Mouse (Mus musculus) natural killer cell, adult 2 months (primary cell): ENCODE data around the gene Tnr.

Experiments
- DNase-seq, 2 experiments: peaks; one replicate each; pipeline ENCODE4 v3.0.0; 2022; ENCODE audit warnings: low spot score in 2 of 2

Tnr gene

DNA sequence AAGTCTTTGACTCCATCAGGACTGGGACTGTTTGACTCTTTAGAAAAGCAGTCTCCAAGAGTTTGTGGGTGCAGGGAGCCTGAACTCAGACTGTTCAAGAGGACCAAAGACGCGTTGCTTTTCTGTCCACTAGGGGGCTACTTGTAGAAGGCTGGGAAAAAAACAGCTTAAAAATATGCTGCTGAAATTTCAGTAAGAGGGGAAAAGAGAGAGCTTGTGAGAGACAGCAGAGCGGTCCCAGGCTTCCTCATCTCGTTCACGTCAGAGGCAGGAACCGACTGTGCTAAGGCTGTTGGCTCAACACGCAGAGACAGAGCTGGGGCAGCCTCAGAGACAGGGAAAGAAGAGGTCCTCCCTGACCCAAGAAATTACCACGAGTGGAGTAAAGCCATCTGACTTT, at the start of gene Tnr:
Tnr (plus strand) TSS at position 192 of the 400 bp plus-strand sequence.
- no peak for DNase-seq

DNA sequence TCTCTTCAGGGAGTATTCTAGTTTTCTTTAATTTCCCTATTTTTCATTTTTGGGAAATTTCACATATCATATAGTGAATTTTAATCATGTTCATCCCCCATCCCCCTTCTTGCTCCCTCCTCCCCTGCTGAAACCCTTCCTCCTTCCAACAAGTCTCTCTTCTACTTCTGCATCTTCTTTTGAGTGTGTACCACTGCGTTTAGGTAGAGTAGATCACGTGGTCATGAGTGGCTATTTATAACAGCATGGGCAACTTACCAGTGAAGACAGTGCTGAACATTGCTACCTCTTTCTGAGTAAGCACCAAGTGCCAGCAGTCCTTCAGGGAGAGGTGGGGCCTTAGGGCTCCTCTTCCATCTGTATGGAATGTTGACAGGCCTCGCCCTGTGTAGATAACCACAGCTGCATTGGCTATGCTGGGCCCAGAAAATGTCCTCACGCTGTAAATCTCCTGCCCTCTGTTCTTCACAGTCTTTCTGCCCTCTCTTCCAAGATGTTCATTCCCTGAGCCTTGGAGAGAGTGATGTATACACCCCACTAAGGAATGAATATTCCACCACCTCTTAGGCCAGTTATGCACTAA, 33.6 kb upstream of the Tnr start:
- DNase-seq: no peak

DNA sequence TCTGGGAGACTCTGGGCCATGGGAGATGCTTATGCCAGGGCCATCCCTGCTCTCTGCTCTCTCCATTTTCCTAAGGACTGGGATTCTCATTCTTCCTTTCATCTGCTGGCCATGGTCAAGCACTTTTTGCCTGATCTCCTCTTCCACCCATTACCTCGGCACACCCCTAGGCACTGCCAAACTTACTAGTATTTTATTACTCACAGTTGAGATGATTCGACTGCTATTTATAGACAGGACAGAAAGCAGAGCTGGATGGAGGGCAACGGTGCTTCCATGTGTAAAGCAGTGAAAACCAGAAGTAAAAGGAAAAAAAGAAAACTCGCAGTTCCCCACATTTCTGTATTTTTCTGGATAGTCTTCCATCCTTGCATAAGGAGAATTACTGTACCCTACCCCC, 31.0 kb upstream of the Tnr start:
- DNase-seq: no peak

DNA sequence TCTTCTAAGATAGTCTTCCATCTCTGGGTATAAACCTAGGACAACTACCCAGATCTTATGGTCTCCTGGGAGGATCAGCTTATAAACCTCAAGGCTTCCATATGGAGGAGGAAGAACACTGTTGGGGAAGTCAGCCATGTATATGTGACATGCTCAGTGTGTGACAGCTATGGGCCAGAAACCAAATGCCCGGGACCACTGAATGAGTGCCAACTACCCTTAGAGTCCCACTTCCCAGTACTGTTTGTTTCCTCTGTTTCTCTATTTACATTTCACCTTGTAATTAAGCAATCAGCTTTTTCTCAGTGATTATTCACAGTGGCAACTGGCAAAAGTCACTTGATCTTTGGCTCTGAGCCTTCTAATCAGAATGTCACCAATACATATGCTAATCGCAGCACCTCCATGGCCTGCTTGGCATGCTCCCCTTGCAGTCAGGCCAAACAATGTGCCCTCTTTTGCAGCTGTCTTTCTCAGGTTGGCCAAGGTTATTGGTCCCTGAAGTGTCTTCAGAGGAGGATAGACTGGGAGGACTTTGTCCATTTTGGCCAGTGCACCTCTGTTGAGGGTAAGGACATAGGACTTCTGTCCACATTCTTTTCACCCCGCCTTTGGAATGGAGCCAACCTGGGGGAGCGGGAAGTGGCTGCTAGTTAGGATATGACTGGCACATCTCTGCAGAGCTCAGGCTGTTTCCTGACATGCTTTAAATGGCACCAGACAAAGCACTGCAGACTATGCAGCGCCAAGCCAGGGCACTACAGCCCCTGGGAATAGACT, 29.7 kb upstream of the Tnr start:
- DNase-seq: no peak

DNA sequence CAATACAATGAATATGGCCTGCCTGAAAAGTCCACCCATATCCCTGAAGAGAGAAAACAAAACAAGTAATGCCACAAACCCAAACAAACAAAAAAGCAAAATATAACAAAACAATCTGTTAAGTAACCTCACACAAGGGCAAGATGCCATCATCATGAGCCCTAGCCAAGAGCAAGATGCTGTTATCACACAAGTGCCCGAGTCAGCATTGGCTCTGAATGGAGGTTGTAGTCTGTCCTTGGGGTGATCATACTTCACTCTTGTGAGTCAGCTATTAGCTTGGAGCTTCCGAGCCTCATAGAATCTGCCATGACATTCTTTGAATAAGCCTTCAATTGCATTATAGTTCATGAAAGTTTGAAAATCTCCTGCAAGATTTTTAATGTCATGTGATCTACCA, 25.3 kb upstream of the Tnr start:
- no peak for DNase-seq

DNA sequence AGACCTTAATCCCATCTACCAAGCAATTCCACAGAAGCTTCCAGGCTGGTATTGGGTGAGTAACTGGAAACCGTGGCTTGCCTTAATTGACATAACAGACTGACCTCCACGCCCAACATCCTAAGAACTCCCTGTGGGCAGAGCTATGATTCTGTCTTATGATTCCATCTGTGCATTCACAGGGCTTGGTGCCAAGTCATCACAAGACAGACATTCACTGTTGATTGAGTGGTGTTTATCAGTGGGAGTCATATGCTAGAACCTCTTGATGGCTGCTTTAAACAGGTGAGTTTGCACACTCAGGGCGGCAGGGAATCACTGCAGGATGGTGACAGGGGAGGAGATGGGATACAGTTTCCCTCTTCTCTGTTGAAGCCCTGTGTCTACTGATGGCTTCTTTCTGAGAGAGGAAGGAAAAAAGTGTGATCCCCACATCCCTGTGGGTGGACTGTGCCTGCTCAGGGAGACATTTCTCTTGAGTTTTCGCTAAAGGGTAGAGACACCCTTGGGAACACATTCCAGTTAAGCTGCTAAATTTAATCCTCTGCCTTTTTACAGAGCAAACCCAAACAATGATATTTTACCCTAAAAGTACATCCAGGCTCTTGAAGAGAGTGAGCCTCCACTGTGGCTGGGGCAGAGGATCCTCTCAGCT, 23.6 kb upstream of the Tnr start:
- DNase-seq: no peak

DNA sequence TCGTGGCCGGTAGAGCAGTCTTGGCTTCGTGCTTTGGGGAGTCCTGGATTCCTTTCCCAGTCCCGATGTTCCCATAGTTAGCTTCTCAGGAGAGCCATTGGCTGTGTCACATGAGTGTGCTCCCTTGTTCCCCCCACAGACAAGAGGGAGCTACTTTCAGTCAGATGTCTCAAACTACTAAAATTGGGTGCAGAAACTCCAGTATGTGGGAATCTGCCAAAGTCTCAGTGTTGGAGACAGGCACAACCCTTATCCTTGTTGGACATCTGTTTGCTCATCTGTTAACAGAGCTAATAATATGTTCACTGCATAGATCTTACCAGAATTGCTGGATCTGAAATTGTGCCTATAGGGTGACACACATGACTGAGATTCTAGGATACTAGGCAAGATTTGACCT, 21.7 kb upstream of the Tnr start:
- no peak for DNase-seq

DNA sequence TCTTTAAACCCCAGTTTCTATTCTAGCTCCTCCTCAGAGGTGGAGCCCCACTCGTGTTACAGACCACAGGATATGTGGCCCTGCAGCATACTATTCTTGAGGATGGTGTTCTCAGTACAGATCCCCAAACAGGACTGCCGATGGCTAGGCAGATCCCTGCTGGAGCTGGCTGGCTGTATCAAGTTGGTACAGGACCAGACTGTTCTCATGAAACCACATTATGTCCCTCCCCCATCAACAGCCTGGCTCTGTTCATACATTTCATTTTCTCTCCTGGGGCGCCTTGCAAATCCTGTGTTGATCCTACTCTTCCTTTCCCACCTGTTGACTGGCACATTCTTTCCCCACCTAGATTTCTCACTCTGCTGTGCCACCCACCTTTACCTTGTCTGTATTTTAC, 12.9 kb upstream of the Tnr start:
- DNase-seq: no peak

DNA sequence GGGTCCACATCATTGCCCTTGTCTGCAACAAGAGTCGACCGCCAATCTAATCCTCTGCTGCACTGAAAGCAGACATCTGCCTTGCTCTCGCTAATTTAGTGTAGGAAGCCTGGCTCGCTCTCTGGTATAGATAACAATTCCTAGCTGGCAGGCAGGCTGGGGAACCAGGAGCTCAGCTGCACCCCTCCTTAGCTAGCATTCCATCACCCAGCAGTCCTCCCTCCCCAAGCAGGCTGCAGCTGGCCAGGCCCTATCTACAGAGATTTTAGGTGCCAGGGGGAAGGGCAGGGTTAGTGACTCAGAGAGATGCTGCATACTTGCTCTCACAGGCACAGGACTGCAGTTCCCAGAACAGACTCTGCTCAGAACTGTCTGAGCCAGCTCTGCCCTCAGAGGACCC, 5.9 kb upstream of the Tnr start:
- no peak for DNase-seq

DNA sequence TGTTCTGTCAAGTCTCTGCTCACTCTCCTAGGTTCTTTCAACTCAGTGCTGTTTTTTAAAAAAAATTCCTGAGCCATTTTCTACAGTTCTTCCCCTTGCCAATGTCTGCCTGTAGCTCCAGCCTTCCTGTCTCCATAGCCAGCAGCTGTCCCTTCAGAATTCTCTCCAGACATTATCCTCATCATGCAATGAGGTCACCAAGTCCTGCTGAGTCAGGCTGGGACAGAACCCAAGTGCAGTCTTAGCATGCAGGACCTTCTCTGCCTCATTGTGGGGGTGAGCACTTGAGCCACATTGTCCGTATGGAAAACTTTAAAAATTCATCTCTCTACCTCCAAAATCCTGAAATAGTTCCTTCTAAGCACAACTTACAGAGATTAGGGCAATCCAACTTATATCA, 4.4 kb upstream of the Tnr start:
- no peak for DNase-seq

DNA sequence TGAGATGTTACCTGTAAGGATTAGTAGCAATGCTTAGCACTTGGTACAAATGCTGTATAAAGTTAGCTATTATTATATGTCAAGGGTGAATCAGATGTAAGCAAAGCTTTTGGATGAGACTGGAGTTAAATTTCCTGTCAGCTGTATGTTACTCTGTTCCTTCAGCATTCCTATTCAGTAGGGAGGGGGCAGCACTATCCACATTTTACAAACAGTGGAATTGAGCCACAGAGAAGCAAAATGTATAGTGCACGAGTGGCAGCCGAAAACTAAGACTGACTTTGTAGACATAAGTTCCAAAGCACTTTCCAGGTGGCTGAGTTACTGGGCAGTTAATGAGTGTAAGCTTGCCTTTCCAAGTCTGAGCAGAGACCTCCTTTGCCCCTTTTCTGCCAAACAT, 500 bp upstream of the Tnr start:
- DNase-seq: no peak

DNA sequence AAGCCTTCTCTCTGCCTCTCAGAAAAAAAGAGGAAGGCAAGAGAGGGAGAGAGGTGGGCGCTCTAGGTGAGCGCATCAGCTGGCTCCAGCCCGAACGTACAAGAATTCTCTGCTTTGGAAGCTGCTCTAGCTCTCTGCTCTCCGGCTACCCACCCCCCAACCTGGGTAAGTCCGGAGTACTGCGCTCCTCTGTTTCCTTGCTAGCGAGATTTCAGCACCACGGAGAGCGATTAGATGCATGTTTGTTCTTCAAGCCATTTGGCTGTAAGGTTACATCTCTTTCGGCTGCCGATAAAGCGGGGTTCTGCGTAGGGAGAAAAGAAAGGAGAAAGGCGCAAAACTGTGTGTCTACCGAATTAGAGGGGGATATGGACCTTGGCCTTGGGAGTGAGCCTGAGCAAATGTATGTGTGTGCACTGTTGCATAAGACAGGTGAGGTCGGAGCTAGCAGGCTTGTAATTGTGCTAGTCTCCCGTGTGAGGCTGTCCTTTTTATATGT, 531 bp downstream of the Tnr start:
- DNase-seq: no peak

DNA sequence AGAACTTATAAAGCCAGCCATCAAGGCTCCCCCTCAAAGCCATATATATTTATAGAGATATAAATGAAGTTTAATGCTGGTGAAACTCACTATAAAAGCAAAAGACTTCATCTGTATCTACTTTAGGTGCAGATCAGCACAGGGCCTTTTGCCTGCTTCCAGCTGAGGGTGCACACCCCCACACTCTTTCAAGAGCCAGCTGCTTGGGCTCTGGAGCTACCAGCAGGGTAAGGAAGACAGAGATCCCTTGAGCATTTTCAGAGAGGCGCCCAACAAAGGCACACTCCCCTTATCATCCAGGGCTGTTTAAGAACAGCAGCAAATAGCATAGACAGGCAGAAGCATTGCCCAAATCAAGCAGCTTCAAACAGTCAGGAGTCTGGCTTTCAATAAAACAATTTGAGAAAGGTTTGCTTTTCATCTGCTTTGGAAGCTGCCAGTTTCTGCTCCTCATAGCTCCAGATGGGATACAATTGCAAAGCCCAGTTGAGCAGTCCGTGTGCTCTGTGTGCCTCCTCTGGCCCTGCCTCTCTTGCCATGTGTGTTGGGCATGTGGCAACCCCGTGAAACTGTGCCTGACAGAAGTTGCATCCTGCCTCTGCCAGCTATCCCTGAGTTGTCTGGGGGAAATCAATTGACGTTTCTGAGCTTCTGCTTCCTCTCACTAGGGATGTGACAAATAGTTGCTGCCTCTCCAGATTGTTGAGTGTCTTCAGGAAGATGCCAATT, 9.4 kb downstream of the Tnr start:
- no peak for DNase-seq

DNA sequence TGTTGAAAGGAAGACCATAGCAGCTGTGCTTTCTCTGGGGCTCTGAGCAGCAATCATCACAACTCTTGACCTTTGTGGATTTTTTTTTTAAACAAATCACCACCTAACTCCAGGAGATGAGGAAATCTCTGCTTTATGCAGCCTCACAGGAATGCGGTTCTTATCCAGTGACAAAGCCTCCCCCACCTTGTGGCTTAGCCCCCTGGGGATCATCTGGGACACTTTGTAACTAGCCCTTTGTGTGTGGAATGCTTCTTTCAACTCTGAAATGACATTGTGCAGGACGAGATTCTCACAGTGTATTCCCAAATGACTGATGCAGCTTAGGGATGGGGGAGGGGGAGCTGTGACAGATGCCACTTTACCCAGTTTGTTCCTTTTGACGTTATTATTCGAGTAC, 12.0 kb downstream of the Tnr start:
- DNase-seq: no peak

DNA sequence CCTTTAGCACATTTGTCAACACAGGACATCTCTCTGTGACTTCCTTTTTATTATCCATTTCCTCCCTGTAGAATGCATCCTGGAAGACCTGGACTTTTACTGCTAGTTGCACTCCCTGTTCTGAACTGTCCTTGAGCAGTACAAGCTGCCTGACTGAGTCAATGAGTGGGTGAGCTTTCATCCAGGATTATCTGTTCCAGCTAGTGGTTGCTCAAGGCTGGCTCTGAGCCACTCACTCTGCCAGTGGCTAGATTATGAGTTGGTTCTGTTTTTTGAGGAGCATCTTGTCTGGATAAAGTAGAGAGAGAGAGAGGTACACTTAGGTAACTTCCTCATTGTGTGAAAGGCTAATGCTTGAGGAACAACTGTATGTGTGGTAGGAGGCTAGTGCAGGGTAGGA, 14.0 kb downstream of the Tnr start:
- no peak for DNase-seq

DNA sequence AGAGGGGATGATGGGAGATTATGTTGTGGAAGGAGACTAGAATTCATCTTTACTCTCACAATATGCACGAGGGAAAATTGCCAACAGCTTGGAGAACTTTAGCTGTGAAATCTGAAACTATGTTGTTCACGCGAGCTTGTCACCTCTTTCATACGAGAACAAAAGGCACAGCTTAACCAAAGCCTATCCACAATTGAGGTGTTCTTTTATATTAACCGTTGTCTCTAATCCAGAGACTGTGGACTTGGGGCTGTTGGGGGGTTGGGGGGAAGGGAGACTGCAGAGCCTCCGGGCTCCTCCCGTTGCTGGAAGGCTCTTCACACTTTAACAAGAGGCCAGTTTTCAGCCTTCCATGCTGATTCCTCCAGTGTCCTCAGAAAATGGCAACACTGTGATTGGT, 14.5 kb downstream of the Tnr start:
- DNase-seq: no peak

DNA sequence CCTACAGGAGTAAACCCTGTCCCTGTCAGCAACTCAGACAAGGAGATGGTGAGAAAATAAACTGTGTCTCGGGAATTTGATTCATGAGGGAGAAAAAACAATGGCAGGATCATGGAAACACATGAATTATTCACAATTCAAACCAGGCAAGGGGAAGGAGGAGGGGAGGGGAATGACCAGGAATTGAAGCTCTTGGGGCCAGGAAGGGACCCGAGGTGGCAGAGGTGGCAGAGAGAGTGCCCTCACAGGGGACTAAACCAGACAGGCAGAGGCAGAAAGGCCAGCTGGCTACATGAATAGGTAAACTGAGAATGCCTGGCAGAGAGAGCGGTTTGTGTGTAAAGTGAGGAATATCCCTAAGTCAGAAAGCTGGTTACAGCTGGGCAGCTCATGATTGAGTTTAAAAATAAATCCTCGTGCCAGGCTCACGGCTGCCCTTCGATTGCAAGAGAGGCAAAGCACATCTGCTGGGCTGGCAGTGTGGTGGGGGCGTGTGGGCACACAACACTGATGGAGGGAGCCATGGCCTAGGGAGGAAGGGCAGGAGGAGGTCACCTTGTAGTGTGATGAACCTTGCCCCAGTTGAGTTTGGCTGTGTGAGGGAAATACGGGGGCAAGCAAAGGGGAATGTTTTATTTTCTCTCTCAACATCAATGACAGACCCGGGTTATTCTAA, 22.0 kb downstream of the Tnr start:
- no peak for DNase-seq

DNA sequence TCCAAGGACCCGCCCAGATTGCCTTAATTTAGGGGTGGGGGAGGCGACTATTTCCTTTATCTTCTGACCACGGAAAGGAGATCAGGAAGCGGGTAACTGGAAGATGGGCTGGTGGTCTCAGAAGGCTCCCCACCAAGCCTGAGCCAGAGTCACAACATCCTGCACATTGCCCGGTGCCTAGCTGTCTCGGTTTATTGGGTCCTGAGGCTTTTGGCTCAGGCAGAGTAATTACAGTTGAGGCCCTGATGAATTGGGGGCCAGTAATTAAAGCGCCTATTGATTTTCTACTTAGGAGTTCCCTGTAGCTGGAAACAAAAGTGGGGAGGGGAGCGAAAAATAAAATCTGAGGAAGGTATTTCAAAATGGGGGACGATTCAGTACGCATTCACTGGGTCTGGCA, 27.5 kb downstream of the Tnr start:
- DNase-seq: no peak

DNA sequence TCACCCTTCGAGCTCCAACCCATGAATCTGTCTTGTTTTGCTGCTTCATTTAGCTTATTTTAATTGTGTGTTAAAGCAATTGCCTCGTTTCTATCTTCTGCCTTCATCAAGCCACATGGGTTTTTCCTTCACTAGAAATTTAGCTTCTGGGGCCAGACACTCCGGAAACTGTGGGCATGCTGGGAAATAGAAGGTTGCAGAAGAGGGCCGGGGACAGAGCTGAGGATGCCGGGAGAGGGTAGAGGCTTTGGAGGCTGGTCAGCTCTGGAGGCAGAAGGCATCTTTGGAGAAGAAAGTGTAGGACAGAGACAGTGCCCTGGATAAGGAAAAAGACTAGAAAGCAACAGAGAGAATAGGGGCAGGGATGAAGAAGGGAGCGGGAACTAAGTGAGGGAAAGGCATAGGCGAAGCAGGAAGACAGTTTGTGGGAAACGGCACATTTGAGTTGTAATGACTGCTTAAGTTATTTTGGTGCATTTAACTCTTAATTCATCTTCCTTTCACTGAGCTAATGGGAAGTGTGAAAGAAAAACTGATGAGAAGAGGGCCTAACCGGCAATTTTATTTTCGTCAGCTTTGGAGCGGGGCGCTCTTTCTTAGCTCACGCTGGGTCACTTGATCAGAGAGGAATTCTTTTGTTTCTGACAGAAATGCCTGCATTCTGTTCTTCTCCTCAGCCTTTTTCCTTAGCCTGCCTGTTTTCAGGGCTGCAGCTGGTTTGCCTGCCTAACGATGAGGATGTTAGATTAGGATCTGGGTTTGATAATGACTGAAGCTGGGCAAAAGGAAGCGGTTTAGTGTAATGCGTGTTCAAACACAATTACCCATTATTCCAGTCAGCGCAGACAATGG, 28.2 kb downstream of the Tnr start:
- DNase-seq: no peak

DNA sequence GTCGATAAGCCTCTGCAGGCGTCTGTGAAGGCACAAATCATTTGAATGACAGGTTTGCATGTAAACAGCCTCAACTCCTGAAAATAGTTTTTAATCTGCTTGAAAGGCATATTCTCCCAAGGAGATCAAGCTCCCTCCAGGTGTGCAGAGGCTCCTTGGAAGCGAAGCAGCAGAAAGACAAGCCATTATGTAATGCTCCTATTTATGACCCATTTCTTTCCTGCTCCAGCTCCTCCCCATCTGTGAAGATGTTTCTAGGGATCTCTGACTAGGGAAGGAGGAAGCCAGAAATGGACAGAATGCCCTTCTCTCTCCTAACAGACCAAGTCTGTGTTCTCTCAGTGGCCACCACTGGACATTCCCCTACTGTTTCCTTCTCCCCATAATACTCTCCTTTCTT, 38.0 kb downstream of the Tnr start:
- no peak for DNase-seq

DNA sequence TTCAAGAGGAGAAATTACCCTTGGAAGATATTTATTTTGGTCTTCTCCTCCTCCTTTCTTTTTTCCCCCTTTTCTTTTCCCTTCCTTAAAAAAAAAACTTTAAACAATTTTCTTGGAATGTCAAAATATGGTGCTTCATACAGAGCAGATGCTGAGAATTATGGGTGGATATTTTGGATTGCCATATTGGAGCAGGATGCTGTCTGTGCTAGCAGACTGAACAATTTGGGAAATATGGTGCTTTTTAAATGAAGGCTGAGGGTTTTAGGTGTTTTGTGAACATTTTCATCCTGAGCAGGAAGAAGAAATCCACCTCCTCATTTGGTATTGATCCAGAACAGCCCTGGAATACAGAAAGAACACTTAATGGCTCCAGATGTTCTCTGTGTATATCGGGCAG, 41.6 kb downstream of the Tnr start:
- no peak for DNase-seq
